Mouse (Mus musculus): ENCODE data around the gene Tal1.

GRCm38 (mm10) chr4:115121162-115121561 lies 64.9 kb downstream of the Tal1 start:
- TF ChIP-seq CTCF (IDR thresholded peaks at IDR 0.05; ENCODE audit: borderline replicate concordance, insufficient read depth, low read length) (no peak), POLR2A (IDR thresholded peaks at IDR 0.05; ENCODE audit: low read depth, low read length) (no peak)

All from embryonic fibroblast, embryonic 13.5 days (primary cell).